In the genomic region with DNA sequence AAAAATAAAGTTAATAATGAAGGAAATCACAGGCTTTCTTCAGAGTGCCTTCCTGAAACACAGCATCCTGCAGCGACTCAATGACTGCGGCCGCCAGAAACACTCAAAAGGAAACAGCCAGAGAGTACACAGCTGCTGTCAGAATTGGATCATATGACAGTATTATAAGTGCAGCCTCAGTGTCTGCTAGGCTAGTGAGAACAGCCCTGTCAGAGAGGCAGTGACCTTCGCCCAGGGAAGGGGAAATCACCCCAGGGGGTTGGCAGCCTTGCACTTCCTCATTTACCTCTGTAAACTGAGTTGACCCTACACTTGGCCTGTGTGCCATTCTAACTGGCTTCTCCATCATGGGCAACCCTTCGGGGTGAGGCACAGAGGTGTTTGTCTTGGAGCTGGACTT, we compare ENCODE assay signal across 9 mouse cellular contexts.
A peak's percentile ranks its signal among the peaks of the same experiment; 100 is the strongest.
DNase-seq lines count a peak whose midpoint lies in the region; ATAC-seq lines count a peak whose summit lies in the region.
"Had no signal": no experiment of that assay in that cellular context is flagged by ENCODE, and none has a peak within 500 bp of the region (broad histone marks: within the 10 kb centered on the region; RNA-seq: fewer than 3 reads in every experiment).

No protein-coding gene starts in this region.

- no peaks in the 10 kb centered on the region for H3K9me3 ChIP-seq in hindbrain, embryonic 12.5 days (replicated peaks)
- no peaks in the 10 kb centered on the region for H3K9me3 ChIP-seq in liver, embryonic 15.5 days (replicated peaks)
- no peaks in the 10 kb centered on the region for H3K9me3 ChIP-seq in stomach, embryonic 14.5 days (ENCODE audit: control insufficient read depth, low read depth, low read length)
- H3K9me3 ChIP-seq: limb, embryonic 15.5 days had no signal

- ATAC-seq in hindbrain, embryonic 12.5 days (ENCODE audit: low FRiP score), result no peak
- peak; percentile 50 for ATAC-seq in liver, embryonic 15.5 days (ENCODE audit: insufficient read depth)
- ATAC-seq in stomach, embryonic 14.5 days (ENCODE audit: insufficient number of reproducible peaks, insufficient read depth, low FRiP score, low read depth), result peak; percentile 50; the same call in 1 of the 2 replicates

- 52% methylated on average over 5 of the region's 5 CpGs for WGBS in hindbrain, embryonic 12.5 days
- 57% methylated on average over 5 of the region's 5 CpGs for WGBS in liver, embryonic 15.5 days (ENCODE audit: insufficient replicate concordance)
- WGBS in stomach, embryonic 14.5 days, result 49% methylated on average over 5 of the region's 5 CpGs

- DNase-seq in layer of hippocampus, adult 11-12 months (ENCODE audit: low spot score), result peak; percentile 37
- no peak for DNase-seq in layer of hippocampus, adult 9-10 months (ENCODE audit: low spot score)
- peak; percentile 24 for DNase-seq in embryo, embryonic 10.5 days (ENCODE audit: low spot score)
- DNase-seq in frontal cortex, adult 2 months (ENCODE audit: extremely low spot score in 1 of 2, low spot score in 1 of 2), result no peak
- no peak for DNase-seq in right cerebral cortex, adult 2 months (ENCODE audit: low spot score in 2 of 2)

- peak overlapping the region; percentile 26; the same call in 1 of the 2 replicates for H3K27ac ChIP-seq in hindbrain, embryonic 12.5 days
- H3K27ac ChIP-seq in liver, embryonic 15.5 days (replicated peaks), result peak overlapping the region; percentile 65
- no peak overlapping the region for H3K27ac ChIP-seq in stomach, embryonic 14.5 days (ENCODE audit: low read length)
- H3K27ac ChIP-seq: limb, embryonic 15.5 days had no signal

- no peak overlapping the region for H3K9ac ChIP-seq in hindbrain, embryonic 12.5 days
- no peak overlapping the region for H3K9ac ChIP-seq in liver, embryonic 15.5 days
- no peak overlapping the region for H3K9ac ChIP-seq in stomach, embryonic 14.5 days (replicated peaks; ENCODE audit: low read depth, low read length)
- H3K9ac ChIP-seq: limb, embryonic 15.5 days had no signal

- H3K36me3 ChIP-seq in hindbrain, embryonic 12.5 days, result no peaks in the 10 kb centered on the region
- peaks cover 59% of the 10 kb centered on the region for H3K36me3 ChIP-seq in liver, embryonic 15.5 days (replicated peaks)
- H3K36me3 ChIP-seq in stomach, embryonic 14.5 days (ENCODE audit: control insufficient read depth, insufficient read depth, low read length), result no peaks in the 10 kb centered on the region
- H3K36me3 ChIP-seq: limb, embryonic 15.5 days had no signal

- H3K4me3 ChIP-seq in hindbrain, embryonic 12.5 days, result no peak overlapping the region
- H3K4me3 ChIP-seq in liver, embryonic 15.5 days (replicated peaks), result no peak overlapping the region
- no peak overlapping the region for H3K4me3 ChIP-seq in stomach, embryonic 14.5 days (ENCODE audit: low read depth, low read length)
- H3K4me3 ChIP-seq: limb, embryonic 15.5 days had no signal

- H3K4me2 ChIP-seq in hindbrain, embryonic 12.5 days (replicated peaks), result no peak overlapping the region
- peak overlapping the region; percentile 29; the same call in 1 of the 2 replicates for H3K4me2 ChIP-seq in liver, embryonic 15.5 days
- no peak overlapping the region for H3K4me2 ChIP-seq in stomach, embryonic 14.5 days (replicated peaks; ENCODE audit: low read depth, low read length)
- H3K4me2 ChIP-seq: limb, embryonic 15.5 days had no signal

- no peaks in the 10 kb centered on the region for H3K27me3 ChIP-seq in hindbrain, embryonic 12.5 days
- H3K27me3 ChIP-seq in liver, embryonic 15.5 days, result no peaks in the 10 kb centered on the region
- no peaks in the 10 kb centered on the region for H3K27me3 ChIP-seq in stomach, embryonic 14.5 days (ENCODE audit: control insufficient read depth, insufficient read depth, low read length)
- H3K27me3 ChIP-seq: limb, embryonic 15.5 days had no signal

- peaks cover 30% of the 10 kb centered on the region for H3K4me1 ChIP-seq in hindbrain, embryonic 12.5 days
- peaks cover 59% of the 10 kb centered on the region for H3K4me1 ChIP-seq in liver, embryonic 15.5 days (replicated peaks)
- H3K4me1 ChIP-seq in stomach, embryonic 14.5 days (ENCODE audit: control insufficient read depth, insufficient read depth, low read length), result peaks cover 7% of the 10 kb centered on the region; the same call in 1 of the 2 replicates

Comparison
In these comparisons a context has a peak if more than half of its experiments do, and no peak if none do; other contexts are left out.
1. DNase-seq: peak in layer of hippocampus, adult 11-12 months (single experiment) and embryo, embryonic 10.5 days (single experiment); none in layer of hippocampus, adult 9-10 months (single experiment), frontal cortex, adult 2 months (0 of 2) and right cerebral cortex, adult 2 months (0 of 2).